12 mouse cellular contexts compared by ENCODE assay signal in the genomic region with DNA sequence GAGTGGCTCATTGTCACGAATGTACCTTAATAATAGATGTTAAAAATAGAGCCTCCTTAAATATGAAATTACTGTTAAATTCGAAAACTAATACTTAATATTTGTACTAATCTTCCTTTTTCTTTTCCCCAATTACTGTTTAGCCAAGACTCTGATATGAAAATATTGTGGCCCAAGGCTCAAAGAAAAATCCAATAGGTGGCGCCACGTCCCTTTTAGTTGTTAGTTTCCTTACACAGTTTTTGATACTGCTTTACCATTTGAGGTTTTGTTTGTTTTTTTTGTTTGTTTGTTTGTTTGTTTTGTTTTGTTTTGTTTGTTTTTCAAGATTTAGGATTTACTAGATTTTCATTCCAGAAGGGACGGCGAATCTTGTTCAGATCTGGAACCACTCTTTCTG. TPM values are rescaled to one million over a fixed set of nuclear protein-coding genes. Genes with fewer than 3 reads are reported as not detected.
DNase-seq lines count a peak whose midpoint lies in the region; ATAC-seq and TF ChIP-seq lines count a peak whose summit lies in the region.
"Had no signal": no experiment of that assay in that cellular context is flagged by ENCODE, and none has a peak within 500 bp of the region (broad histone marks: within the 10 kb centered on the region; RNA-seq: fewer than 3 reads in every experiment).

No protein-coding gene starts in this region.

- DNase-seq in cerebellum, postnatal 10 days: peak; percentile 55 to 65
- DNase-seq in layer of hippocampus, adult 11-12 months (ENCODE audit: low spot score): peak; percentile 46
- no peak for DNase-seq in layer of hippocampus, adult 9-10 months (ENCODE audit: low spot score)
- peak; percentile 65 for DNase-seq in A20 (ENCODE audit: low read depth, low spot score)
- peak; percentile 65 for DNase-seq in kidney, postnatal 10 days
- no peak for DNase-seq in thymus, adult 2 months
- no peak for DNase-seq in urinary bladder, adult 18-20 months (ENCODE audit: low spot score in 2 of 2)
- DNase-seq: thymus, postnatal 36 days had no signal

- TF ChIP-seq CTCF in thymus, adult 2 months (IDR thresholded peaks at IDR 0.05; ENCODE audit: borderline replicate concordance, control insufficient read depth, extremely low read depth, insufficient read depth, low read length, poor library complexity): no peak

- no peak overlapping the region for H3K4me3 ChIP-seq in thymus, adult 2 months (ENCODE audit: control insufficient read depth, insufficient read depth, low read length)
- H3K4me3 ChIP-seq: hindbrain, embryonic 15.5 days; neural tube, embryonic 15.5 days had no signal

- H3K27me3 ChIP-seq in thymus, adult 2 months (ENCODE audit: control insufficient read depth, insufficient read depth, low read length): no peaks in the 10 kb centered on the region
- H3K27me3 ChIP-seq: hindbrain, embryonic 15.5 days; neural tube, embryonic 15.5 days had no signal

- H3K4me1 ChIP-seq in thymus, adult 2 months (replicated peaks; ENCODE audit: control insufficient read depth, insufficient read depth, low read length): no peaks in the 10 kb centered on the region

- TF ChIP-seq POLR2A in thymus, adult 2 months (IDR thresholded peaks at IDR 0.05; ENCODE audit: control insufficient read depth, extremely low read depth, insufficient read depth, low read length, poor library complexity): no peak

- ATAC-seq in cerebellum, adult (ENCODE audit: insufficient number of reproducible peaks, low FRiP score, low TSS enrichment): no peak

- H3K36me3 ChIP-seq in thymus, adult 2 months (ENCODE audit: control insufficient read depth, insufficient read depth, low read length): no peaks in the 10 kb centered on the region
- H3K36me3 ChIP-seq: hindbrain, embryonic 15.5 days; neural tube, embryonic 15.5 days had no signal

- WGBS in thymus, adult 2 months: 65% methylated on average over 6 of the region's 6 CpGs

- no peak overlapping the region for H3K27ac ChIP-seq in thymus, adult 2 months (ENCODE audit: control insufficient read depth, insufficient read depth, low read length)
- H3K27ac ChIP-seq: hindbrain, embryonic 15.5 days; neural tube, embryonic 15.5 days had no signal

RNA-seq across cellular contexts. Expression of a gene that starts 19.8 kb away (rescaled TPM):
- 1.6 and 1.7 TPM in 2 replicates for polyA plus RNA-seq in thymus, adult 2 months (2012; rRNA removed)

RNA-seq across cellular contexts. Expression of a gene that starts 29.3 kb away (rescaled TPM):
- 1.5 and 1.9 TPM in 2 replicates for polyA plus RNA-seq in thymus, adult 2 months (2012; rRNA removed)

RNA-seq across cellular contexts. Expression of a gene that starts 48.6 kb away (rescaled TPM):
- 2.0 and 2.4 TPM in 2 replicates for polyA plus RNA-seq in thymus, adult 2 months (2012; rRNA removed)

RNA-seq across cellular contexts. Expression of a gene that starts 54.1 kb away (rescaled TPM):
- 0.05 TPM in 1 of 2 replicates, not detected in the other for polyA plus RNA-seq in thymus, adult 2 months (2012; rRNA removed)
- polyA plus RNA-seq: hindbrain, embryonic 15.5 days; lung, embryonic 16.5 days; neural tube, embryonic 15.5 days had no signal

Comparison
In these comparisons a context has a peak if more than half of its experiments do, and no peak if none do; other contexts are left out.
1. DNase-seq: peak in cerebellum, postnatal 10 days (2 of 2), layer of hippocampus, adult 11-12 months (single experiment), A20 (single experiment) and kidney, postnatal 10 days (single experiment); none in layer of hippocampus, adult 9-10 months (single experiment), thymus, adult 2 months (single experiment) and urinary bladder, adult 18-20 months (0 of 2).